Comparison of ENCODE assay signal across 13 mouse cellular contexts in the genomic region with DNA sequence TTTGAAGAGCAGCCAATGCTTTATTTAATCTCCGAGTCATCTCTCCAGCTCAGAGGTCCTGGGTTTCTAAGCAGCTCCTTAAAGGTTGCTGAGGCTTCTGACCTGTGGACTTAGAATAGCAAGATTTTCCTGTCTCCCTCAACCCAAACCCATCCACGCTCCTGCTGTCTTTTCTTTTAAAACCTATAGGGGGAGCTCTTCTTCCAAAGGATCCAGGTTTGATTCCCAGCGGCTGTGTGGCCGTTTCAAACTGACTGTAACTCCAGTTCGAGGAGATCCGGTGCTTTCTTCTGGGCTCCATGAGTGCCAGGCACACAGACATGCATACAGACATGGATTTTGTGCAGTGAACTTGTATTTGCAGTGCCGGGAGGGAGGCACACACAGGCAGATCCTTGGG. TPM values are rescaled to one million over a fixed set of nuclear protein-coding genes. Genes with fewer than 3 reads are reported as not detected.
DNase-seq lines count a peak whose midpoint lies in the region; ATAC-seq and TF ChIP-seq lines count a peak whose summit lies in the region.
"Had no signal": no experiment of that assay in that cellular context is flagged by ENCODE, and none has a peak within 500 bp of the region (broad histone marks: within the 10 kb centered on the region; RNA-seq: fewer than 3 reads in every experiment).

No protein-coding gene starts in this region.

- no peak overlapping the region for H3K9ac ChIP-seq in hindbrain, postnatal 0 days (replicated peaks; ENCODE audit: low read length)
- no peak overlapping the region for H3K9ac ChIP-seq in hindbrain, embryonic 16.5 days (ENCODE audit: low read depth, low read length)
- H3K9ac ChIP-seq in lung, postnatal 0 days (replicated peaks; ENCODE audit: low read depth): no peak overlapping the region
- no peak overlapping the region for H3K9ac ChIP-seq in forebrain, embryonic 12.5 days
- H3K9ac ChIP-seq: hindbrain, embryonic 15.5 days had no signal

- ATAC-seq in hindbrain, postnatal 0 days: no peak
- no peak for ATAC-seq in hindbrain, embryonic 16.5 days
- no peak for ATAC-seq in lung, postnatal 0 days
- no peak for ATAC-seq in forebrain, embryonic 12.5 days (ENCODE audit: low FRiP score)

- no peak for TF ChIP-seq EP300 in lung, postnatal 0 days (IDR thresholded peaks at IDR 0.05)

- WGBS in hindbrain, postnatal 0 days: 72% methylated on average over 7 of the region's 7 CpGs
- 70% methylated on average over 7 of the region's 7 CpGs for WGBS in hindbrain, embryonic 16.5 days
- WGBS in lung, postnatal 0 days: 69% methylated on average over 7 of the region's 7 CpGs
- WGBS in forebrain, embryonic 12.5 days: 69% methylated on average over 7 of the region's 7 CpGs

- TF ChIP-seq CTCF in hindbrain, postnatal 0 days (IDR thresholded peaks at IDR 0.05; ENCODE audit: low read depth): peak; percentile 32; the same call in 1 of the 2 replicates
- TF ChIP-seq CTCF in lung, postnatal 0 days (IDR thresholded peaks at IDR 0.05): peak; percentile 50

- H3K4me1 ChIP-seq in hindbrain, postnatal 0 days (ENCODE audit: insufficient read depth, low read length): no peaks in the 10 kb centered on the region
- H3K4me1 ChIP-seq in hindbrain, embryonic 16.5 days (ENCODE audit: control insufficient read depth, insufficient read depth, low read depth, low read length): no peaks in the 10 kb centered on the region
- H3K4me1 ChIP-seq in lung, postnatal 0 days (ENCODE audit: insufficient read depth, low read depth, low read length): no peaks in the 10 kb centered on the region
- peaks cover 3% of the 10 kb centered on the region; the same call in 1 of the 2 replicates for H3K4me1 ChIP-seq in forebrain, embryonic 12.5 days

- no peak overlapping the region for H3K27ac ChIP-seq in hindbrain, postnatal 0 days
- H3K27ac ChIP-seq in hindbrain, embryonic 16.5 days (ENCODE audit: low read depth, low read length): no peak overlapping the region
- no peak overlapping the region for H3K27ac ChIP-seq in lung, postnatal 0 days (ENCODE audit: low read length)
- no peak overlapping the region for H3K27ac ChIP-seq in forebrain, embryonic 12.5 days
- H3K27ac ChIP-seq: hindbrain, embryonic 15.5 days had no signal

- H3K36me3 ChIP-seq in hindbrain, postnatal 0 days (ENCODE audit: insufficient read depth, low read length): peaks cover 33% of the 10 kb centered on the region
- peaks cover 27% of the 10 kb centered on the region for H3K36me3 ChIP-seq in hindbrain, embryonic 16.5 days (ENCODE audit: control insufficient read depth, insufficient read depth, low read length)
- H3K36me3 ChIP-seq in lung, postnatal 0 days (ENCODE audit: insufficient read depth, low read length): 0 out of 2 replicates have a peak, but pooled peaks cover 7% of the 10 kb centered on the region
- no peaks in the 10 kb centered on the region for H3K36me3 ChIP-seq in splenic B cell, adult 2 months (ENCODE audit: control insufficient read depth, insufficient read depth, low read length, poor library complexity, severe bottlenecking)
- H3K36me3 ChIP-seq in forebrain, embryonic 12.5 days (replicated peaks): peaks cover 54% of the 10 kb centered on the region

- DNase-seq in hindbrain, postnatal 0 days (ENCODE audit: low spot score): peak; percentile 15
- peak; percentile 42 for DNase-seq in lung, postnatal 0 days (ENCODE audit: low spot score)
- no peak for DNase-seq in lung, adult 18-20 months
- peak; percentile 78 for DNase-seq in ZHBTc4 (ENCODE audit: low read depth, low spot score)
- peak; percentile 5 for DNase-seq in splenic B cell, adult 2 months (ENCODE audit: low read depth, low spot score)
- DNase-seq: adrenal gland, adult 8-10 months; cerebellum, adult 11 months; layer of hippocampus, adult 9-11 months; thymus, postnatal 4 days had no signal

- H3K4me3 ChIP-seq in hindbrain, postnatal 0 days (ENCODE audit: low read length): no peak overlapping the region
- H3K4me3 ChIP-seq in hindbrain, embryonic 16.5 days (ENCODE audit: low read length): no peak overlapping the region
- H3K4me3 ChIP-seq in lung, postnatal 0 days (ENCODE audit: low read depth, low read length): no peak overlapping the region
- no peak overlapping the region for H3K4me3 ChIP-seq in forebrain, embryonic 12.5 days (replicated peaks)
- H3K4me3 ChIP-seq: hindbrain, embryonic 15.5 days had no signal

- no peaks in the 10 kb centered on the region for H3K27me3 ChIP-seq in hindbrain, postnatal 0 days (ENCODE audit: insufficient read depth, low read length)
- no peaks in the 10 kb centered on the region for H3K27me3 ChIP-seq in hindbrain, embryonic 16.5 days (replicated peaks; ENCODE audit: control insufficient read depth, insufficient read depth, low read length)
- no peaks in the 10 kb centered on the region for H3K27me3 ChIP-seq in lung, postnatal 0 days (replicated peaks; ENCODE audit: insufficient read depth, low read length)
- no peaks in the 10 kb centered on the region for H3K27me3 ChIP-seq in splenic B cell, adult 2 months (ENCODE audit: control insufficient read depth, insufficient read depth, low read length, poor library complexity, severe bottlenecking)
- peaks cover 34% of the 10 kb centered on the region for H3K27me3 ChIP-seq in forebrain, embryonic 12.5 days
- H3K27me3 ChIP-seq: hindbrain, embryonic 15.5 days had no signal

- H3K9me3 ChIP-seq in hindbrain, postnatal 0 days (ENCODE audit: low read length): no peaks in the 10 kb centered on the region
- H3K9me3 ChIP-seq in hindbrain, embryonic 16.5 days (ENCODE audit: control insufficient read depth, low read length): no peaks in the 10 kb centered on the region
- H3K9me3 ChIP-seq in lung, postnatal 0 days (ENCODE audit: low read length): no peaks in the 10 kb centered on the region
- H3K9me3 ChIP-seq in forebrain, embryonic 12.5 days: no peaks in the 10 kb centered on the region
- H3K9me3 ChIP-seq: hindbrain, embryonic 15.5 days had no signal

- H3K4me2 ChIP-seq in hindbrain, postnatal 0 days (ENCODE audit: low read depth, low read length): no peak overlapping the region
- H3K4me2 ChIP-seq in hindbrain, embryonic 16.5 days (ENCODE audit: low read length): no peak overlapping the region
- H3K4me2 ChIP-seq in lung, postnatal 0 days (replicated peaks; ENCODE audit: low read depth, low read length): no peak overlapping the region
- no peak overlapping the region for H3K4me2 ChIP-seq in forebrain, embryonic 12.5 days
- H3K4me2 ChIP-seq: heart, embryonic 11.5 days; hindbrain, embryonic 15.5 days had no signal

RNA-seq across cellular contexts. Expression of gene Mrps10, which starts 40.7 kb away (rescaled TPM):
- total RNA-seq in hindbrain, postnatal 0 days (2014; rRNA removed): 26.6 and 32.9 TPM in 2 replicates
- polyA plus RNA-seq in hindbrain, postnatal 0 days (2015; fragmentation: Nextera tagmentation; extraction: Ambion mirVana): 76.9 and 84.9 TPM in 2 replicates
- polyA plus RNA-seq in hindbrain, embryonic 16.5 days (2015; fragmentation: Nextera tagmentation; extraction: Ambion mirVana): 67.0 and 72.1 TPM in 2 replicates
- polyA plus RNA-seq in lung, postnatal 0 days (2015; fragmentation: Nextera tagmentation; extraction: Ambion mirVana): 43.2 and 47.5 TPM in 2 replicates
- 69.2 and 71.3 TPM in 2 replicates for polyA plus RNA-seq in forebrain, embryonic 12.5 days (2016; fragmentation: Nextera tagmentation; extraction: Ambion mirVana)

RNA-seq across cellular contexts. Expression of gene Guca1b, which starts 57.2 kb away (rescaled TPM):
- not detected in 2 replicates for total RNA-seq in hindbrain, postnatal 0 days (2014; rRNA removed)
- polyA plus RNA-seq in hindbrain, postnatal 0 days (2015; fragmentation: Nextera tagmentation; extraction: Ambion mirVana): 0.14 and 0.42 TPM in 2 replicates
- 0.45 and 0.81 TPM in 2 replicates for polyA plus RNA-seq in hindbrain, embryonic 16.5 days (2015; fragmentation: Nextera tagmentation; extraction: Ambion mirVana)
- 0.23 and 0.43 TPM in 2 replicates for polyA plus RNA-seq in lung, postnatal 0 days (2015; fragmentation: Nextera tagmentation; extraction: Ambion mirVana)
- polyA plus RNA-seq in forebrain, embryonic 12.5 days (2016; fragmentation: Nextera tagmentation; extraction: Ambion mirVana): 0.46 and 0.68 TPM in 2 replicates

Comparison
In these comparisons a context has a peak if more than half of its experiments do, and no peak if none do; other contexts are left out.
1. DNase-seq: peak in hindbrain, postnatal 0 days (single experiment), lung, postnatal 0 days (single experiment), ZHBTc4 (single experiment) and splenic B cell, adult 2 months (single experiment); none in lung, adult 18-20 months (0 of 2).